Mouse (Mus musculus) hematopoietic multipotent progenitor cell, adult 10-12 weeks (in vitro differentiated cells): ENCODE data around the gene Trim25. TPM values are rescaled to one million over a fixed set of nuclear protein-coding genes. Genes with fewer than 3 reads are reported as not detected.

Source experiments
- polyA plus RNA-seq: library from polyadenylated mRNA; stranded (reverse); fragments of >175 nt; gene quantifications from 2 replicates; pipeline ENCODE4 v1.2.3, GENCODE M21; 2012; ENCODE audit warnings: low replicate concordance

Gene Trim25
- polyA plus RNA-seq: 49.5 and 96.2 TPM in 2 replicates

GRCm38 (mm10) chr11:88998974-88999722 is at the start of gene Trim25:
Gene Trim25, plus strand, starts transcription at chr11:88999376.

GRCm38 (mm10) chr11:88955217-88955969 is 43.8 kb upstream of the Trim25 start, which contains the start of gene Scpep1:
Gene Scpep1, minus strand, starts transcription at chr11:88955465.

GRCm38 (mm10) chr11:88966881-88967361 is 32.3 kb upstream of the Trim25 start, which contains the start of gene Elobl:
Gene Elobl, minus strand, starts transcription at chr11:88966931.

GRCm38 (mm10) chr11:88970202-88970732 is 28.9 kb upstream of the Trim25 start, which contains the start of gene Coil:
Gene Coil, plus strand, starts transcription at chr11:88970252.

GRCm38 (mm10) chr11:89066750-89067149 is 67.6 kb downstream of the Trim25 start, which contains the start of gene Dgke:
Gene Dgke, minus strand, starts transcription at chr11:89066850.

Other genes starting within 250 kb of the Trim25 start
- 1.5 and 3.0 TPM in 2 replicates for gene Akap1, start 134.8 kb upstream of the Trim25 start, polyA plus RNA-seq
- 6.8 and 19.3 TPM in 2 replicates for gene Scpep1, start 43.9 kb upstream of the Trim25 start, polyA plus RNA-seq
- gene Elobl, start 32.4 kb upstream of the Trim25 start, polyA plus RNA-seq: not detected in 2 replicates
- gene Coil, start 29.1 kb upstream of the Trim25 start, polyA plus RNA-seq: 5.0 and 7.9 TPM in 2 replicates
- 2.0 and 2.5 TPM in 2 replicates for gene Dgke, start 67.5 kb downstream of the Trim25 start, polyA plus RNA-seq
- not detected in 2 replicates for gene Gm525, start 74.5 kb downstream of the Trim25 start, polyA plus RNA-seq